Mouse (Mus musculus) forebrain, embryonic 11.5 days (tissue): ENCODE data around the gene Prnp. TPM values are rescaled to one million over a fixed set of nuclear protein-coding genes. Genes with fewer than 3 reads are reported as not detected.
A peak's percentile ranks its signal among the peaks of the same experiment; 100 is the strongest.

ENCODE experiments used
- ATAC-seq: fragments of 200-750 bp; cut with Nextera tagmentation; replicated peaks from 2 replicates; pipeline ENCODE4 v1.8.0; 2017; ENCODE audit warnings: moderate TSS enrichment; ENCODE audit not compliant: low FRiP score
- DNase-seq: peaks from one replicate; pipeline ENCODE4 v3.0.0-alpha.2; 2017; ENCODE audit warnings: low spot score
- H3K27ac ChIP-seq: fragments of 300-500 bp; sonication (generic); 2 replicates; pipeline ENCODE4 v1.5.1; 2014; ENCODE audit warnings: low read depth, low read length
- H3K27me3 ChIP-seq: fragments of 300-500 bp; sonication (generic); 2 replicates; pipeline ENCODE4 v1.6.1; 2014; ENCODE audit warnings: mild to moderate bottlenecking, low read length, mixed read lengths; ENCODE audit not compliant: control insufficient read depth, insufficient read depth
- H3K36me3 ChIP-seq: fragments of 300-500 bp; sonication (generic); 2 replicates; pipeline ENCODE4 v1.6.1; 2014; ENCODE audit warnings: mild to moderate bottlenecking, low read length, moderate library complexity, mixed read lengths; ENCODE audit not compliant: control insufficient read depth, insufficient read depth
- H3K4me1 ChIP-seq: fragments of 300-500 bp; sonication (generic); replicated peaks from 2 replicates; pipeline ENCODE4 v1.6.1; 2014; ENCODE audit warnings: low read length, mixed read lengths; ENCODE audit not compliant: control insufficient read depth, insufficient read depth
- H3K4me2 ChIP-seq: fragments of 300-500 bp; sonication (generic); 2 replicates; pipeline ENCODE4 v1.6.1; 2014; ENCODE audit warnings: low read depth, mild to moderate bottlenecking, low read length, moderate library complexity, mixed read lengths; ENCODE audit not compliant: severe bottlenecking
- H3K4me3 ChIP-seq: fragments of 300-500 bp; sonication (generic); 2 replicates; pipeline ENCODE4 v1.5.1; 2014; ENCODE audit warnings: low read depth, low read length
- H3K9ac ChIP-seq: fragments of 300-500 bp; sonication (generic); 2 replicates; pipeline ENCODE4 v1.6.1; 2014; ENCODE audit warnings: low read length
- H3K9me3 ChIP-seq: fragments of 300-500 bp; sonication (generic); 2 replicates; pipeline ENCODE4 v1.6.1; 2016; ENCODE audit warnings: low read length, mixed read lengths; ENCODE audit not compliant: control insufficient read depth
- WGBS: fragments of 180-500 bp; shearing (Covaris S2); extraction: QIAGEN DNeasy Blood & Tissue Kit; methylation state at CpG from one replicate; pipeline ENCODE4 v1.1.7; 2014; 5-methylcytosine and 5-hydroxymethylcytosine counted together
- polyA plus RNA-seq: library from polyadenylated mRNA; unstranded; fragments of >200 nt; fragmentation: Nextera tagmentation; extraction: Ambion mirVana; gene quantifications from 2 replicates; pipeline ENCODE4 v1.2.1, GENCODE M21; 2014

Prnp gene
- polyA plus RNA-seq, 1 experiment from 2014 or later, result 25.4 TPM

- Histone ChIP-seq H3K4me1 (no peaks in the 10 kb centered on the region), H3K9ac (no peak overlapping the region), H3K27me3 (no peaks in the 10 kb centered on the region), H3K4me2 (no peak overlapping the region), H3K4me3 (no peak overlapping the region), H3K27ac (no peak overlapping the region), H3K36me3 (no peaks in the 10 kb centered on the region), H3K9me3 (no peaks in the 10 kb centered on the region)
- no peak for ATAC-seq
- DNase-seq, result no peak
- WGBS, result 67% methylated on average over 4 of the region's 4 CpGs
Observed at GRCm38 (mm10) chr2:131881766-131882165, 28.0 kb upstream of the Prnp start.

- Histone ChIP-seq H3K4me3 (no peak overlapping the region), H3K27me3 (no peaks in the 10 kb centered on the region), H3K4me1 (no peaks in the 10 kb centered on the region), H3K36me3 (no peaks in the 10 kb centered on the region), H3K9ac (no peak overlapping the region), H3K9me3 (no peaks in the 10 kb centered on the region), H3K4me2 (no peak overlapping the region), H3K27ac (no peak overlapping the region)
- 0 out of 2 replicates have a peak, but pooled peaks have one; percentile 21 for ATAC-seq
- WGBS, result 78% methylated on average over 2 of the region's 2 CpGs
- DNase-seq, result no peak
Observed at GRCm38 (mm10) chr2:131883136-131883535, 26.6 kb upstream of the Prnp start.

GRCm38 (mm10) chr2:131886503-131887160 is 23.1 kb upstream of the Prnp start:
- Histone ChIP-seq H3K4me2 (no peak overlapping the region), H3K4me3 (no peak overlapping the region), H3K9me3 (no peaks in the 10 kb centered on the region), H3K27me3 (no peaks in the 10 kb centered on the region), H3K36me3 (no peaks in the 10 kb centered on the region), H3K27ac (no peak overlapping the region), H3K4me1 (peaks cover 3% of the 10 kb centered on the region; the same call in 1 of the 2 replicates), H3K9ac (no peak overlapping the region)
- DNase-seq (no peak), ATAC-seq (no peak)
- 88% methylated on average over 6 of the region's 6 CpGs for WGBS

GRCm38 (mm10) chr2:131888233-131888632 is 21.5 kb upstream of the Prnp start:
- H3K27me3 ChIP-seq, result no peaks in the 10 kb centered on the region
- no peaks in the 10 kb centered on the region for H3K36me3 ChIP-seq
- no peak overlapping the region for H3K4me2 ChIP-seq
- WGBS, result 79% methylated on average over 7 of the region's 7 CpGs
- no peak overlapping the region for H3K9ac ChIP-seq
- H3K4me1 ChIP-seq, result peaks cover 5% of the 10 kb centered on the region; the same call in 1 of the 2 replicates
- H3K27ac ChIP-seq, result no peak overlapping the region
- no peaks in the 10 kb centered on the region for H3K9me3 ChIP-seq
- H3K4me3 ChIP-seq, result no peak overlapping the region
- no peak for DNase-seq
- ATAC-seq, result no peak

- 37% methylated on average over 5 of the region's 5 CpGs for WGBS
- H3K9ac ChIP-seq, result no peak overlapping the region
Observed at GRCm38 (mm10) chr2:131892534-131892933, 17.2 kb upstream of the Prnp start.

GRCm38 (mm10) chr2:131895106-131895505 is 14.6 kb upstream of the Prnp start:
- 79% methylated on average over 2 of the region's 2 CpGs for WGBS
- ATAC-seq (no peak), DNase-seq (no peak)
- Histone ChIP-seq H3K27me3 (no peaks in the 10 kb centered on the region), H3K9me3 (no peaks in the 10 kb centered on the region), H3K4me1 (0 out of 2 replicates have a peak, but pooled peaks cover 5% of the 10 kb centered on the region), H3K4me2 (no peak overlapping the region), H3K9ac (no peak overlapping the region), H3K4me3 (no peak overlapping the region), H3K27ac (no peak overlapping the region), H3K36me3 (no peaks in the 10 kb centered on the region)

More at GRCm38 (mm10) chr2:131892534-131892933, 17.2 kb upstream of the Prnp start:
- Histone ChIP-seq H3K9me3 (no peaks in the 10 kb centered on the region), H3K36me3 (no peaks in the 10 kb centered on the region), H3K4me3 (no peak overlapping the region), H3K4me2 (no peak overlapping the region), H3K4me1 (peaks cover 5% of the 10 kb centered on the region; the same call in 1 of the 2 replicates), H3K27ac (no peak overlapping the region), H3K27me3 (no peaks in the 10 kb centered on the region)
- ATAC-seq, result no peak
- no peak for DNase-seq

- 0 out of 2 replicates have a peak, but pooled peaks cover 2% of the 10 kb centered on the region for H3K4me1 ChIP-seq
- 90% methylated on average over 4 of the region's 4 CpGs for WGBS
- H3K9me3 ChIP-seq, result no peaks in the 10 kb centered on the region
- H3K27ac ChIP-seq, result no peak overlapping the region
- H3K36me3 ChIP-seq, result no peaks in the 10 kb centered on the region
- H3K4me2 ChIP-seq, result no peak overlapping the region
- H3K4me3 ChIP-seq, result no peak overlapping the region
- no peak for ATAC-seq
- H3K27me3 ChIP-seq, result no peaks in the 10 kb centered on the region
- no peak for DNase-seq
- no peak overlapping the region for H3K9ac ChIP-seq
Observed at GRCm38 (mm10) chr2:131896011-131896410, 13.7 kb upstream of the Prnp start.

GRCm38 (mm10) chr2:131897336-131898109 is 12.2 kb upstream of the Prnp start:
- no peaks in the 10 kb centered on the region for H3K9me3 ChIP-seq
- H3K4me3 ChIP-seq, result no peak overlapping the region
- no peak for ATAC-seq
- H3K4me1 ChIP-seq, result 0 out of 2 replicates have a peak, but pooled peaks cover 2% of the 10 kb centered on the region
- no peak for DNase-seq
- H3K36me3 ChIP-seq, result no peaks in the 10 kb centered on the region
- H3K4me2 ChIP-seq, result no peak overlapping the region
- no peak overlapping the region for H3K9ac ChIP-seq
- H3K27ac ChIP-seq, result no peak overlapping the region
- 92% methylated on average over 12 of the region's 12 CpGs for WGBS
- no peaks in the 10 kb centered on the region for H3K27me3 ChIP-seq
